Mouse (Mus musculus): Measurements from ENCODE around the gene Rcor1.
A peak's percentile ranks its signal among the peaks of the same experiment; 100 is the strongest.

- TF ChIP-seq CTCF (IDR thresholded peaks at IDR 0.05; ENCODE audit: control insufficient read depth, insufficient read depth, insufficient replicate concordance, low read depth, low read length), result no peak
- peak; percentile 4; the same call in 1 of the 2 replicates for TF ChIP-seq POLR2A (IDR thresholded peaks at IDR 0.05; ENCODE audit: control insufficient read depth, low read depth, low read length)
These were observed 748 bp upstream of the Rcor1 start for GRCm38 (mm10) chr12:111038231-111038975.

Data from testis, adult 2 months (tissue).